Mouse (Mus musculus): ENCODE measurements at regions not wholly inside any gene's neighbourhood (a gene's known extent, or its start where the extent isn't known, plus 50 kb on each side); places are given as distances from the start of the nearest gene placed in this dataset.

GRCm38 (mm10) chr17:16571403-16571802 is 492.5 kb upstream of the Zfp960 start:
- Histone ChIP-seq H3K27ac (ENCODE audit: low read depth, low read length) (no peak overlapping the region), H3K36me3 (ENCODE audit: control insufficient read depth, insufficient read depth, low read length) (no peaks in the 10 kb centered on the region), H3K9ac (replicated peaks; ENCODE audit: low read depth, low read length) (no peak overlapping the region), H3K27me3 (ENCODE audit: control insufficient read depth, insufficient read depth, low read length) (no peaks in the 10 kb centered on the region), H3K4me3 (ENCODE audit: low read depth, low read length) (no peak overlapping the region), H3K9me3 (ENCODE audit: control insufficient read depth, low read length) (no peaks in the 10 kb centered on the region), H3K4me2 (ENCODE audit: low read depth, low read length) (no peak overlapping the region), H3K4me1 (ENCODE audit: control insufficient read depth, insufficient read depth, low read length) (no peaks in the 10 kb centered on the region)
- no peak for ATAC-seq (ENCODE audit: low read depth)
- WGBS: 49% methylated on average over 5 of the region's 5 CpGs

GRCm38 (mm10) chr17:16588791-16589190 is 475.1 kb upstream of the Zfp960 start:
- Histone ChIP-seq H3K27ac (ENCODE audit: low read depth, low read length) (no peak overlapping the region), H3K27me3 (ENCODE audit: control insufficient read depth, insufficient read depth, low read length) (no peaks in the 10 kb centered on the region), H3K9me3 (ENCODE audit: control insufficient read depth, low read length) (no peaks in the 10 kb centered on the region), H3K4me3 (ENCODE audit: low read depth, low read length) (no peak overlapping the region), H3K36me3 (ENCODE audit: control insufficient read depth, insufficient read depth, low read length) (no peaks in the 10 kb centered on the region), H3K4me2 (ENCODE audit: low read depth, low read length) (no peak overlapping the region), H3K9ac (replicated peaks; ENCODE audit: low read depth, low read length) (no peak overlapping the region), H3K4me1 (ENCODE audit: control insufficient read depth, insufficient read depth, low read length) (no peaks in the 10 kb centered on the region)
- 91% methylated on average over 1 of the region's 1 CpGs for WGBS
- no peak for ATAC-seq (ENCODE audit: low read depth)

GRCm38 (mm10) chr17:16599671-16600070 is 464.2 kb upstream of the Zfp960 start:
- WGBS: 62% methylated on average over 3 of the region's 3 CpGs
- ATAC-seq (ENCODE audit: low read depth): no peak
- H3K9ac ChIP-seq (replicated peaks; ENCODE audit: low read depth, low read length): no peak overlapping the region

GRCm38 (mm10) chr17:16612405-16612979 is 451.4 kb upstream of the Zfp960 start:
- H3K27me3 ChIP-seq (ENCODE audit: control insufficient read depth, insufficient read depth, low read length): no peaks in the 10 kb centered on the region
- no peak overlapping the region for H3K27ac ChIP-seq (ENCODE audit: low read depth, low read length)
- no peaks in the 10 kb centered on the region for H3K4me1 ChIP-seq (ENCODE audit: control insufficient read depth, insufficient read depth, low read length)
- no peaks in the 10 kb centered on the region for H3K9me3 ChIP-seq (ENCODE audit: control insufficient read depth, low read length)
- H3K4me2 ChIP-seq (ENCODE audit: low read depth, low read length): no peak overlapping the region
- H3K36me3 ChIP-seq (ENCODE audit: control insufficient read depth, insufficient read depth, low read length): no peaks in the 10 kb centered on the region
- H3K9ac ChIP-seq (replicated peaks; ENCODE audit: low read depth, low read length): no peak overlapping the region
- 34% methylated on average over 1 of the region's 1 CpGs for WGBS
- peak; percentile 38; the same call in 1 of the 2 replicates for ATAC-seq (ENCODE audit: low read depth)
- no peak overlapping the region for H3K4me3 ChIP-seq (ENCODE audit: low read depth, low read length)

More at GRCm38 (mm10) chr17:16599671-16600070, 464.2 kb upstream of the Zfp960 start:
- H3K4me3 ChIP-seq (ENCODE audit: low read depth, low read length): no peak overlapping the region
- no peak overlapping the region for H3K27ac ChIP-seq (ENCODE audit: low read depth, low read length)
- no peaks in the 10 kb centered on the region for H3K36me3 ChIP-seq (ENCODE audit: control insufficient read depth, insufficient read depth, low read length)
- H3K4me2 ChIP-seq (ENCODE audit: low read depth, low read length): no peak overlapping the region
- H3K4me1 ChIP-seq (ENCODE audit: control insufficient read depth, insufficient read depth, low read length): no peaks in the 10 kb centered on the region
- no peaks in the 10 kb centered on the region for H3K27me3 ChIP-seq (ENCODE audit: control insufficient read depth, insufficient read depth, low read length)
- no peaks in the 10 kb centered on the region for H3K9me3 ChIP-seq (ENCODE audit: control insufficient read depth, low read length)

- Histone ChIP-seq H3K9ac (replicated peaks; ENCODE audit: low read depth, low read length) (no peak overlapping the region), H3K27ac (ENCODE audit: low read depth, low read length) (no peak overlapping the region), H3K4me1 (ENCODE audit: control insufficient read depth, insufficient read depth, low read length) (no peaks in the 10 kb centered on the region), H3K4me2 (ENCODE audit: low read depth, low read length) (no peak overlapping the region), H3K9me3 (ENCODE audit: control insufficient read depth, low read length) (no peaks in the 10 kb centered on the region), H3K36me3 (ENCODE audit: control insufficient read depth, insufficient read depth, low read length) (no peaks in the 10 kb centered on the region), H3K27me3 (ENCODE audit: control insufficient read depth, insufficient read depth, low read length) (no peaks in the 10 kb centered on the region), H3K4me3 (ENCODE audit: low read depth, low read length) (no peak overlapping the region)
- ATAC-seq (ENCODE audit: low read depth): no peak
- WGBS: 7% methylated on average over 4 of the region's 4 CpGs
Observed at GRCm38 (mm10) chr17:16621931-16622556, 441.9 kb upstream of the Zfp960 start.

GRCm38 (mm10) chr17:16629854-16630253 is 434.1 kb upstream of the Zfp960 start:
- 83% methylated on average over 1 of the region's 1 CpGs for WGBS
- no peak overlapping the region for H3K4me3 ChIP-seq (ENCODE audit: low read depth, low read length)
- H3K4me2 ChIP-seq (ENCODE audit: low read depth, low read length): no peak overlapping the region
- no peak overlapping the region for H3K27ac ChIP-seq (ENCODE audit: low read depth, low read length)
- no peaks in the 10 kb centered on the region for H3K27me3 ChIP-seq (ENCODE audit: control insufficient read depth, insufficient read depth, low read length)
- no peaks in the 10 kb centered on the region for H3K36me3 ChIP-seq (ENCODE audit: control insufficient read depth, insufficient read depth, low read length)
- H3K9ac ChIP-seq (replicated peaks; ENCODE audit: low read depth, low read length): no peak overlapping the region
- no peaks in the 10 kb centered on the region for H3K9me3 ChIP-seq (ENCODE audit: control insufficient read depth, low read length)
- H3K4me1 ChIP-seq (ENCODE audit: control insufficient read depth, insufficient read depth, low read length): no peaks in the 10 kb centered on the region
- ATAC-seq (ENCODE audit: low read depth): no peak

- no peaks in the 10 kb centered on the region for H3K36me3 ChIP-seq (ENCODE audit: control insufficient read depth, insufficient read depth, low read length)
- H3K4me3 ChIP-seq (ENCODE audit: low read depth, low read length): no peak overlapping the region
- no peak overlapping the region for H3K27ac ChIP-seq (ENCODE audit: low read depth, low read length)
- H3K4me1 ChIP-seq (ENCODE audit: control insufficient read depth, insufficient read depth, low read length): no peaks in the 10 kb centered on the region
- no peak overlapping the region for H3K9ac ChIP-seq (replicated peaks; ENCODE audit: low read depth, low read length)
- H3K9me3 ChIP-seq (ENCODE audit: control insufficient read depth, low read length): no peaks in the 10 kb centered on the region
- H3K27me3 ChIP-seq (ENCODE audit: control insufficient read depth, insufficient read depth, low read length): no peaks in the 10 kb centered on the region
- no peak overlapping the region for H3K4me2 ChIP-seq (ENCODE audit: low read depth, low read length)
- no peak for ATAC-seq (ENCODE audit: low read depth)
Observed at GRCm38 (mm10) chr17:16633426-16633825, 430.5 kb upstream of the Zfp960 start.

GRCm38 (mm10) chr17:16637463-16637862 is 426.4 kb upstream of the Zfp960 start:
- H3K27ac ChIP-seq (ENCODE audit: low read depth, low read length): no peak overlapping the region
- no peaks in the 10 kb centered on the region for H3K36me3 ChIP-seq (ENCODE audit: control insufficient read depth, insufficient read depth, low read length)
- H3K4me2 ChIP-seq (ENCODE audit: low read depth, low read length): no peak overlapping the region
- no peaks in the 10 kb centered on the region for H3K27me3 ChIP-seq (ENCODE audit: control insufficient read depth, insufficient read depth, low read length)
- no peaks in the 10 kb centered on the region for H3K9me3 ChIP-seq (ENCODE audit: control insufficient read depth, low read length)
- ATAC-seq (ENCODE audit: low read depth): no peak
- H3K4me1 ChIP-seq (ENCODE audit: control insufficient read depth, insufficient read depth, low read length): no peaks in the 10 kb centered on the region
- H3K9ac ChIP-seq (replicated peaks; ENCODE audit: low read depth, low read length): no peak overlapping the region
- H3K4me3 ChIP-seq (ENCODE audit: low read depth, low read length): no peak overlapping the region

GRCm38 (mm10) chr17:16647942-16648341 is 416.0 kb upstream of the Zfp960 start:
- no peak for ATAC-seq (ENCODE audit: low read depth)
- no peak overlapping the region for H3K9ac ChIP-seq (replicated peaks; ENCODE audit: low read depth, low read length)
- 63% methylated on average over 1 of the region's 1 CpGs for WGBS
- no peaks in the 10 kb centered on the region for H3K36me3 ChIP-seq (ENCODE audit: control insufficient read depth, insufficient read depth, low read length)
- no peak overlapping the region for H3K4me2 ChIP-seq (ENCODE audit: low read depth, low read length)
- no peak overlapping the region for H3K27ac ChIP-seq (ENCODE audit: low read depth, low read length)
- H3K27me3 ChIP-seq (ENCODE audit: control insufficient read depth, insufficient read depth, low read length): no peaks in the 10 kb centered on the region
- H3K9me3 ChIP-seq (ENCODE audit: control insufficient read depth, low read length): no peaks in the 10 kb centered on the region
- H3K4me1 ChIP-seq (ENCODE audit: control insufficient read depth, insufficient read depth, low read length): no peaks in the 10 kb centered on the region
- no peak overlapping the region for H3K4me3 ChIP-seq (ENCODE audit: low read depth, low read length)
